Mouse (Mus musculus) lung, adult 2 months (tissue): ENCODE data around the gene Lamp3. TPM values are rescaled to one million over a fixed set of nuclear protein-coding genes. Genes with fewer than 3 reads are reported as not detected.
"Not testable (repeated sequence)": the region's sequence is repeated elsewhere in the genome, so short reads cannot be mapped to it uniquely, and the experiment has no call there.

Source experiments
- DNase-seq: peaks from one replicate; pipeline ENCODE4 v3.0.0; 2022
- H3K4me1 ChIP-seq: fragments of 200-500 bp; 2 replicates; pipeline ENCODE4 v1.6.1; 2011; ENCODE audit warnings: low read length; ENCODE audit not compliant: control insufficient read depth, insufficient read depth
- H3K4me3 ChIP-seq: fragments of 200-500 bp; replicated peaks from 2 replicates; pipeline ENCODE3; 2011; ENCODE audit warnings: low read depth, mild to moderate bottlenecking, control low read depth, low read length; ENCODE audit errors: extremely low read depth
- CTCF ChIP-seq: fragments of 200-500 bp; IDR thresholded peaks from 2 replicates; pipeline ENCODE4 v1.5.1; 2011; ENCODE audit warnings: mild to moderate bottlenecking, low read length, control low read depth; ENCODE audit not compliant: insufficient read depth
- POLR2A ChIP-seq: fragments of 200-500 bp; IDR thresholded peaks from 2 replicates; pipeline ENCODE4 v1.6.1; 2011; ENCODE audit warnings: low read depth, mild to moderate bottlenecking, control low read depth, low read length, borderline replicate concordance; ENCODE audit errors: extremely low read depth
- WGBS: fragments of 180-500 bp; shearing (Covaris S2); methylation state at CpG from one replicate; pipeline ENCODE4 v1.1.7; 2018; 5-methylcytosine and 5-hydroxymethylcytosine counted together
- polyA plus RNA-seq: library from polyadenylated mRNA; depleted of rRNA; stranded (reverse); fragments of >200 nt; gene quantifications from 2 replicates; pipeline ENCODE4 v1.2.3, GENCODE M21; 2012; rRNA removed

Gene Lamp3
- 61.4 and 94.6 TPM in 2 replicates for polyA plus RNA-seq

DNA sequence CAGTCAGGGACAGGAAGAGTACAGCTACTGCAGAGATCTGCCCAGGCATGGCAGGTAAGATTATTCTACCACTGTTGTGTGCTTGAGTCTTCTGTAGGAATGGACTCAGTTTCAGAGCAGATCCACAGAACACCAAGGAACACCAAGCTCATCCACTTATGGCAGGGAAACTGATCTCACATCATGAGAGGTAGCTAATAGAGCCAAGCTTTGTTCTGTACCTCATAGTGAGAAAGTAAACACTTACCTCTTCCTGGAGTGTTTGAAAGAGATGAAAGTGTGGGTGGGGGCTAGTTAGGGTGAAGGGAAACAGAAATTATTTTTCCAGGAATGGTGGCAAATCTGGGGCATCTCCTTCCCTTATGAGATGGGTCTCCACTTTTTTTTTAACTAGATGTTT is at the start of gene Lamp3:
TSS of gene Lamp3 (minus strand) at position 160 of the 400 bp plus-strand sequence.
- peak; percentile 23 for DNase-seq
- TF ChIP-seq CTCF (no peak), POLR2A (no peak)
- Histone ChIP-seq H3K4me1 (no peaks in the 10 kb centered on the region; the same call in 1 of the 2 replicates), H3K4me3 (peak within 1 kb of the TSS; percentile 72)

DNA sequence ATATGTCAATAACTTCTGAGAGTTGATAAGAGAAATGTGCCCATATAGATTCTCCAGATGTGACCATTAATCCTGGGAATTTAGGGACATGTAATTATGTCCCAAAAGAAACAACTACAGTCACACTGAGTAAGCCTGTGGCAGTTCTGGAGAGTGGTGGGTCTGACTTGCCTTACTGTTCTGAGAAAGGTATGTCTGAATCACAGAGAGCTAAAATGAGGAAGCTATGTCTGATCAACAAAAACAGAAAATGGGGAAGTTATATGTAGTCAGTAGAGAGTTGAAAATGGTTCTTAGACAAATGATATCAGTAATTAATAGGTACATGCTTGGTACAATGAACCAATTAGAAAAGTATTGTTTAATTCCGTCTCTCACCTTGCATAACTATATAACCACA is 26.7 kb upstream of the Lamp3 start:
- Histone ChIP-seq H3K4me1 (no peaks in the 10 kb centered on the region), H3K4me3 (no peak overlapping the region)
- 78% methylated on average over 1 of the region's 1 CpGs for WGBS
- DNase-seq, result no peak
- no peak for TF ChIP-seq CTCF
- TF ChIP-seq POLR2A, result no peak

DNA sequence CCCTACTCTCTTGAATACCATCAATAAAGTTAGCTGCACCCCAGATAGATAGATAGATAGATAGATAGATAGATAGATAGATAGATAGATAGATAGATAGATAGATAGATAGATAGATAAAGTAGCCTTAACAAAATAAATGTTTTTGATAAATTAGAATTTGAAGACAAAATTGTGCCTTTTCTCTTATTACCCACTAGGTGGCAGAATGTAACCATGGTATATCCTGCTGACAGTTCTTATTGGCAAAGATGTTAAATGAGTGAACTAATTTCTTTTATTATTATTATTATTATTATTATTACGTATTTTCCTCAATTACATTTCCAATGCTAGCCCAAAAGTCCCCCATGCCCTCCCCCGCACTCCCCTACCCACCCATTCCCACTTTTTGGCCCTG is 18.0 kb upstream of the Lamp3 start:
- 39% methylated on average over 2 of the region's 2 CpGs for WGBS
- TF ChIP-seq CTCF, result peak; percentile 20; the same call in 1 of the 2 replicates
- not testable (repeated sequence) for H3K4me1 ChIP-seq, H3K4me3 ChIP-seq, DNase-seq

DNA sequence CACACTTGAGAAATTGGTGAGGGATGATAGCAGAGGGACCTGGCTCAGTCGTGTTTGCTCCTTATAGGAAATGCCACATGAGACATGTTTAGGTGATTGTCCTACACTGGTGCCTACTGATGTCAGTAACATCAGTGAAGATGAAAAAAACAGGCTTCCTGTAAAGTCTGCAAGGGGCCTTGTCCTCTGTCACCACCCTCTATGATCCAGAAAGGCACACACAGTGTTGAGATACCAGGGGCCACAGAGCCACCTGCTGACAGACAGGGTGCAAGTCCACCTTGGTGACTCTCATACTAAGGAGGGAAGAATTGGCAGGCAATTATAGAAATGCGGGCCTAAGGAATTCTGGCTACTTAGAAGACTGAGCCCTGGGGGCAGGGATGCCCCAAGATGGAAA is 14.8 kb upstream of the Lamp3 start:
- no peak for DNase-seq
- Histone ChIP-seq H3K4me1 (no peaks in the 10 kb centered on the region), H3K4me3 (no peak overlapping the region)
- WGBS, result 31% methylated on average over 2 of the region's 2 CpGs
- TF ChIP-seq POLR2A (no peak), CTCF (peak; percentile 58; the same call in 1 of the 2 replicates)

DNA sequence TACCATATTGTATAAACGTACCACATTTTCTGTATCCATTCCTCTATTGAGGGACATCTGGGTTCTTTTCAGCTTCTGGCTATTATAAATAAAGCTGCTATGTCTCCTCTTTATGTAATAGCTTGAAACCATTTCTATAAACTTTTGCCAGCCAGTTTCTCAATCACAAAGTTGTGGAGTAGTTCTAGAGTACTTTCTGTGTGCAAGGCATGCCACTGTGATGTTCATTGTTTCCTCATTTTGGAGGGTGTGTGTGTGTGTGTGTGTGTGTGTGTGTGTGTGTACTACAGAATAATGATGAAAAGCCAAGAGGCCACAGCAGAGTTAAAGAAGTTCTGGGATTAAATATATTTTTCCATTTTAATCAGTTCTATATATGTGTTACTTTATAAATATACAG is 1.2 kb upstream of the Lamp3 start:
- no peak overlapping the region for H3K4me3 ChIP-seq
- WGBS, result 63% methylated on average over 1 of the region's 1 CpGs
- no peak for TF ChIP-seq CTCF
- no peak for TF ChIP-seq POLR2A
- no peak for DNase-seq
- H3K4me1 ChIP-seq, result no peaks in the 10 kb centered on the region; the same call in 1 of the 2 replicates

DNA sequence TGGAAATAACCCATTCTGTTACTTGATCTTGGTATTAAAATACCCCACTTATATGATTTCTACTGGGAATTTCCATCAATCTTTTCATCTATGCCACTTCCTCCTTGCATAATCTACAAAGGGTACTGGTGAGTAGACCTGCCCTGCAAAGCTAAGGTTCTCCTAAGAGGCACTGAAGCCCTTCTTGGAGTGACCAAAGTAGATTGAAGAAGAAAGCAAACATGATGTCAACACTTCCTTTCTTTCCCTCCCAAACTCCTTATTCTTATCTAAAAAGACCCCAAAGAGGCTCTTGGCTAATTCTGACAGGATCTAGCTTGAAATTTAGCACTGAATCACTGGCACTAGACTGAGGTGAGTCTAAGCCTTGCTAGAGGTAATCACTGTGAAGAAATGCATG is 7.0 kb downstream of the Lamp3 start:
- TF ChIP-seq CTCF (no peak), POLR2A (no peak)
- no peaks in the 10 kb centered on the region for H3K4me1 ChIP-seq
- no peak for DNase-seq
- no peak overlapping the region for H3K4me3 ChIP-seq

DNA sequence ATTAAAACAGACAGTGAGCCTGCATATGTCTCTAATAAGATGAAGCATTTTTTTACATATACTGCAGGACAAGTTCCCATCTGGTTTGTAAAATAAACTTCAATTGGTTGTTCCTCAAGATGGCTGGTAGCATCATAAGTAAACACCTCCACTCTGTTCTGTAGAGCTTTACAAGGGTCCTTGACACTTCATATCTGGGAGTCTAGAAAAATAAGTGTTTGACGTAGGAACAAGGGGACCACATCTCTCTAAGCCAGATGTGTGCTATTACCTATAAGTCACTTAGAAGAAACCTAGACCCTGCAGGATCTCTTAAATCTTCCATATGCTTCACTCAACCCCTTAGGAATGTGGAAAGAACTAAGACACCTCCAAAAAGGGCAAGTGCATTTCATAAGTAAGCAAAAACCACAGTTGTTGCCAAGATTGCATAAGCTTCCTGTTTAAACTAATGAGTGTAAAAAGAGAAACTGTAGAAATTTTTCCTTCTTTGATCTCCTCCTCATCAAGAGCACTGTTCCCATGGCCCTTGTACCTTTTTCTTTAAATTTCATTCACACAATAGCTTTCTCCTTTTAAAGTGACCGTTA is 35.3 kb downstream of the Lamp3 start:
- WGBS, result 56% methylated on average over 2 of the region's 2 CpGs
- TF ChIP-seq POLR2A (no peak), CTCF (no peak)
- H3K4me3 ChIP-seq, result no peak overlapping the region
- no peaks in the 10 kb centered on the region; the same call in 1 of the 2 replicates for H3K4me1 ChIP-seq
- DNase-seq, result no peak

DNA sequence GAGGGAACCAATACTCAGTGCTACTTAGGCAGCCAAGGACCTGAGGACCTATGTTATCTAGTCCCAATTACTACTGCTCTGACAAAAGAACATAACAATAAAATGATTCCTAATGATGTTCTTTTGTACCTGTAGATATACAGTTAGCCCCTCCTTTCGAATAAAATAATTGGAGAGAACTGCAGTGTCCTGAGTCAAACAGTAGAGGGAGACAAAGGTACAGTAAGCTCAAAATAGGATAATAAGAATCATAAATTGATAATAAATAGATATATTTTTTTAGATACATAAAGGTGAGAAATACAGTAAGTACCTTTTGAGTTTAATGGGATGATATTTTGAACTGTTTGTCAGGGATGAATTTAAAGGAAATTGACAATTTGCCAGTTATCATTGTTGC is 39.9 kb downstream of the Lamp3 start:
- no peak for TF ChIP-seq POLR2A
- TF ChIP-seq CTCF, result no peak
- H3K4me3 ChIP-seq, result no peak overlapping the region
- WGBS, result 35% methylated on average over 1 of the region's 1 CpGs
- no peaks in the 10 kb centered on the region; the same call in 1 of the 2 replicates for H3K4me1 ChIP-seq
- DNase-seq, result no peak

DNA sequence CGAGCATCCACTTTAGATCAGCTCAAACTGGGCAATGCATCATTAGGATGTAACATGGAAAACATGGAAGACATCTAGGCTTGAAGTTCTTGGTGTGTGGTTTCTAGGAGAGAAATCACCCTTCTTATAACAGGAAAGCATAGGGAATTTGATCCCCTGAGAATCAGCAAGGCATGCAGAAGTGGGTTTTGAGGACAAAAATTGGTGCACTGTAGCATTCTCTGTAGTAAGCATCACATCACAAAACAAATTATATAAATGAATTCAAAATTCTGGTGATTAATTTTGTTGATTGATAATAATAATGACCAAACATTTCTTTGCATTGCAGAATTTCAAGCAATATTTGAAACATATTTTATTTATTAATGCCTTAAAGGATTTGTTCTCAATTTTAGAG is 76.4 kb downstream of the Lamp3 start, which contains the start of gene Olfr171:
TSS of gene Olfr171 (minus strand) at position 101 of the 400 bp plus-strand sequence.
- no peak for TF ChIP-seq POLR2A
- TF ChIP-seq CTCF, result no peak
- WGBS, result 80% methylated on average over 1 of the region's 1 CpGs
- Histone ChIP-seq H3K4me1 (no peaks in the 10 kb centered on the region), H3K4me3 (no peak within 1 kb of the TSS)
- DNase-seq, result no peak

DNA sequence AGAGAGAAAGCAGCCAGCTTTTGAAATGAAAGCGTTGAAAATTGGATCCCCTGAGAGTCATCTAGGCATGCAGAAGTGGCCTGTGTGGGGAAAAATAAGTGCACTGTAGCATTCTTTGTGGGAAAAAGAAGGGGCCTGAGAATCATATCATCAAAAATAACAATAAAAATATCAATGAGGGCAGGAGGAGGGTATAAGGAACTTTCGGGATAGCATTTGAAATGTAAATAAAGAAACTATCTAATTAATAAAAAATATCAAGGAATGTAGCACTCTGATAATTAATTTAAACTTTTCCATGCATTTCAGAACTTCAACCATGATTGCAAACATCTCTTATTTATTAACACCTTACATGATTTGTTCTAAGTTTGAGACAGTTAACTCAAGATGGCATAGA is 94.4 kb downstream of the Lamp3 start, which contains the start of gene Olfr170:
TSS of gene Olfr170 (minus strand) at position 101 of the 400 bp plus-strand sequence.
- WGBS, result 87% methylated on average over 2 of the region's 2 CpGs
- not testable (repeated sequence) for H3K4me1 ChIP-seq, DNase-seq, H3K4me3 ChIP-seq

Other genes with a start within 250 kb of the Lamp3 start
- not detected in 2 replicates for gene Olfr166, start 222.7 kb downstream of the Lamp3 start, polyA plus RNA-seq
- not detected in 2 replicates for gene Olfr167, start 184.1 kb downstream of the Lamp3 start, polyA plus RNA-seq
- not detected in 2 replicates for gene Olfr168, start 170.8 kb downstream of the Lamp3 start, polyA plus RNA-seq
- gene Olfr169, start 134.6 kb downstream of the Lamp3 start, polyA plus RNA-seq, result not detected in 2 replicates
- gene Olfr170, start 94.5 kb downstream of the Lamp3 start, polyA plus RNA-seq, result 0.20 TPM in 1 of 2 replicates, not detected in the other
- 0.20 and 0.37 TPM in 2 replicates for gene Olfr171, start 76.5 kb downstream of the Lamp3 start, polyA plus RNA-seq
- 1.0 and 1.5 TPM in 2 replicates for gene B3gnt5, start 53.8 kb upstream of the Lamp3 start, polyA plus RNA-seq